Comparison of ENCODE assay signal across 11 mouse cellular contexts in the genomic region with DNA sequence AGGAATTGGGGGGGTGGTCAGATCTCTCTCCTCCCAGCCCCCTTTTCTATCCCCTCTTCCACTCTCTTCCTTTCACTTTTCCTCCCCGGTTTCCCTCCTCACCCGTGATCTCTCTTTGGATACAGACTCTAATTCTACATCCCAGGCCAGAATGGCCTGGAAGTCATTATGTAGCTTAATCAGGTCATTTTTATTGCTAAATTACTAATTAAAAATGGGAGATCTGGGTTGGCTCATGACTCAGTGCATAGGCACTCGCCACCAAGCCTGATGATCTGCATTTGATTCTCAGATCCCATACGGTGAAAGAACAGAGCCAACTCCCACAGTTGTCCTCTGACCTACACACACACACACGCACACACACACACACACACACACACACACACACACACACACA.
"Had no signal": no experiment of that assay in that cellular context is flagged by ENCODE, and none has a peak within 500 bp of the region (broad histone marks: within the 10 kb centered on the region; RNA-seq: fewer than 3 reads in every experiment).

No protein-coding gene starts in this region.

- DNase-seq: kidney, postnatal 14 days; left cerebral cortex, postnatal 4 days; lung, adult 18-20 months; right cerebral cortex, postnatal 14 days; thymus, postnatal 4 days had no signal

- H3K4me2 ChIP-seq: limb, embryonic 13.5 days; midbrain, embryonic 12.5 days; neural tube, embryonic 13.5 days; stomach, embryonic 15.5 days had no signal

- H3K27me3 ChIP-seq: limb, embryonic 13.5 days; neural tube, embryonic 13.5 days; stomach, embryonic 15.5 days had no signal

- H3K36me3 ChIP-seq: limb, embryonic 13.5 days; midbrain, embryonic 12.5 days; neural tube, embryonic 13.5 days; stomach, embryonic 15.5 days had no signal

- H3K4me3 ChIP-seq: limb, embryonic 13.5 days; midbrain, embryonic 12.5 days; neural tube, embryonic 13.5 days; stomach, embryonic 15.5 days had no signal

- H3K9ac ChIP-seq: limb, embryonic 13.5 days; liver, embryonic 14.5 days; midbrain, embryonic 12.5 days; neural tube, embryonic 13.5 days; stomach, embryonic 15.5 days had no signal

- H3K27ac ChIP-seq: limb, embryonic 13.5 days; liver, embryonic 14.5 days; midbrain, embryonic 12.5 days; neural tube, embryonic 13.5 days; stomach, embryonic 15.5 days had no signal

- H3K9me3 ChIP-seq: limb, embryonic 13.5 days; midbrain, embryonic 12.5 days; neural tube, embryonic 13.5 days; stomach, embryonic 15.5 days had no signal

- ATAC-seq: midbrain, embryonic 16.5 days had no signal
